Mouse (Mus musculus): Measurements from ENCODE around the gene Gnptg.
A peak's percentile ranks its signal among the peaks of the same experiment; 100 is the strongest.

Gene Gnptg

GRCm38 (mm10) chr17:25188150-25189031 is 51.5 kb downstream of the Gnptg start, which contains the start of gene Unkl:
Unkl (plus strand) TSS chr17:25188397.
- DNase-seq (ENCODE audit: low read depth, low spot score), result peak; percentile 54

DNA sequence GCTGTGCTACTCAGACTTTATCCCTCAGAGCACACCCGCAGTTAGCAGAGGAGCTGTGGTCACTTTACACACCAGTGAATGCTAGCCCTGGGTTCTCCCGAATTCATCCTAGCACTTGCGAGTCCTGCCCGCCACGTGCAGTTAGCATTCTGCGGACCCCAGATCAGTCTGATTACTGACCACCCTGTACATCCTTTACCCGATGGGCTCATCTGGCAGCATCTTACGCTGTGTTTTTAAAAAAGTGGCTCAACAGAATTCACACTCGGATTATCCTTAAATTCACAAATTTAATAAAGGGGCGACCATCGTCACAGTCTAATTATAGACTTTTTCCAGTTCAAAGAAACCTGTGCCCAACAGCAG is 52.2 kb downstream of the Gnptg start:
- no peak for DNase-seq (ENCODE audit: low read depth, low spot score)

- no peak for DNase-seq (ENCODE audit: low read depth, low spot score)
These were observed 55.0 kb downstream of the Gnptg start for GRCm38 (mm10) chr17:25184961-25185360.

GRCm38 (mm10) chr17:25184129-25184691 is 55.7 kb downstream of the Gnptg start, which contains the start of gene BC003965:
BC003965 (plus strand) TSS chr17:25184554.
- DNase-seq (ENCODE audit: low read depth, low spot score), result peak; percentile 99
